Mouse (Mus musculus) liver, adult 2 months (tissue): ENCODE measurements at regions not wholly inside any gene's neighbourhood (a gene's known extent, or its start where the extent isn't known, plus 50 kb on each side); places are given as distances from the start of the nearest gene placed in this dataset.

Experiments used
- CTCF ChIP-seq: fragments of 200-500 bp; IDR thresholded peaks from 2 replicates; pipeline ENCODE4 v1.5.1; 2011; ENCODE audit warnings: low read depth, low read length, control low read depth
- POLR2A ChIP-seq: fragments of 200-500 bp; IDR thresholded peaks from 2 replicates; pipeline ENCODE4 v1.6.1; 2011; ENCODE audit warnings: low read length, control low read depth; ENCODE audit not compliant: insufficient read depth; ENCODE audit errors: extremely low read depth

GRCm38 (mm10) chr2:73991818-73992217, 80.7 kb upstream of the Atp5g3 start:
- TF ChIP-seq CTCF: no peak
- TF ChIP-seq POLR2A: no peak
